Mouse (Mus musculus) myocyte (in vitro differentiated cells): Measurements from ENCODE around the gene Map2k5. TPM values are rescaled to one million over a fixed set of nuclear protein-coding genes. Genes with fewer than 3 reads are reported as not detected.

Experiments used
- H3K27me3 ChIP-seq: one replicate; pipeline ENCODE4 v1.6.1; 2011; ENCODE audit not compliant: control insufficient read depth, insufficient read depth, insufficient read length
- H3K36me3 ChIP-seq: one replicate; pipeline ENCODE4 v1.6.1; 2011; ENCODE audit not compliant: control insufficient read depth, insufficient read depth
- H3K4me2 ChIP-seq: one replicate; pipeline ENCODE4 v1.6.1; 2011; ENCODE audit warnings: low read depth, control low read depth
- H3K4me3 ChIP-seq: one replicate; pipeline ENCODE4 v1.5.1; 2011; ENCODE audit warnings: mild to moderate bottlenecking, control low read depth, moderate library complexity
- H3K79me2 ChIP-seq: one replicate; pipeline ENCODE4 v1.6.1; 2011; ENCODE audit not compliant: control insufficient read depth, insufficient read depth
- H3ac ChIP-seq: one replicate; pipeline ENCODE4 v1.6.1; 2011; ENCODE audit not compliant: control insufficient read depth, insufficient read length
- CEBPB ChIP-seq: IDR thresholded peaks from 2 replicates; pipeline ENCODE4 v1.6.1; 2011; ENCODE audit warnings: mild to moderate bottlenecking, moderate library complexity; ENCODE audit not compliant: poor library complexity, insufficient read depth, severe bottlenecking
- E2F4 ChIP-seq: IDR thresholded peaks from one replicate; pipeline ENCODE4 v1.6.1; 2011; ENCODE audit warnings: mild to moderate bottlenecking, control low read depth, moderate library complexity; ENCODE audit not compliant: insufficient read depth
- MAX ChIP-seq: IDR thresholded peaks from one replicate; pipeline ENCODE4 v1.6.1; 2011; ENCODE audit warnings: low read depth, mild to moderate bottlenecking, control low read depth
- MYOD1 ChIP-seq, 3 experiments: IDR thresholded peaks; one replicate each; pipeline ENCODE4 v1.6.1; 2011; ENCODE audit warnings: control low read depth in 2 of 3, low read depth in 2 of 3, mild to moderate bottlenecking in 2 of 3, moderate library complexity in 1 of 3; ENCODE audit not compliant: insufficient read length in 2 of 3, control insufficient read depth in 1 of 3
- MYOG ChIP-seq, 3 experiments: IDR thresholded peaks; one replicate each; pipeline ENCODE4 v1.6.1; 2011; ENCODE audit warnings: control low read depth in 2 of 3, low read depth in 2 of 3, mild to moderate bottlenecking in 2 of 3; ENCODE audit not compliant: insufficient read length in 2 of 3, control insufficient read depth in 1 of 3, insufficient read depth in 1 of 3
- POLR2A ChIP-seq: IDR thresholded peaks from one replicate; pipeline ENCODE4 v1.6.1; 2011; ENCODE audit warnings: low read depth, mild to moderate bottlenecking, control low read depth, moderate library complexity; ENCODE audit not compliant: insufficient read length
- POLR2AphosphoS2 ChIP-seq: IDR thresholded peaks from one replicate; pipeline ENCODE4 v1.6.1; 2011; ENCODE audit warnings: low read depth, control low read depth; ENCODE audit not compliant: insufficient read length
- REST ChIP-seq: IDR thresholded peaks from one replicate; pipeline ENCODE4 v1.6.1; 2011; ENCODE audit warnings: mild to moderate bottlenecking, control low read depth, moderate library complexity; ENCODE audit not compliant: insufficient read depth, insufficient read length
- SRF ChIP-seq: IDR thresholded peaks from one replicate; pipeline ENCODE4 v1.6.1; 2011; ENCODE audit warnings: low read depth; ENCODE audit not compliant: control insufficient read depth, insufficient read length
- TCF12 ChIP-seq: IDR thresholded peaks from one replicate; pipeline ENCODE4 v1.6.1; 2011; ENCODE audit warnings: mild to moderate bottlenecking, control low read depth; ENCODE audit not compliant: poor library complexity, insufficient read depth, severe bottlenecking
- TCF3 ChIP-seq: IDR thresholded peaks from one replicate; pipeline ENCODE4 v1.6.1; 2011; ENCODE audit warnings: low read depth, control low read depth; ENCODE audit not compliant: insufficient read length
- USF1 ChIP-seq: IDR thresholded peaks from one replicate; pipeline ENCODE4 v1.6.1; 2011; ENCODE audit warnings: low read depth, mild to moderate bottlenecking, control low read depth, moderate library complexity
- polyA plus RNA-seq: library from polyadenylated mRNA; unstranded; fragments of >200 nt; fragmentation: generic; extraction: Trizol; gene quantifications from one replicate; pipeline ENCODE4 v1.2.1, GENCODE M21; 2012; ENCODE audit warnings: missing spikeins

Gene Map2k5
- 17.7 TPM for polyA plus RNA-seq

- H3K36me3 ChIP-seq, result peaks cover 8% of the 10 kb centered on the region
- peak within 1 kb of the TSS; percentile 86 for H3ac ChIP-seq
- peak within 1 kb of the TSS; percentile 86 for H3K4me3 ChIP-seq
- no peaks in the 10 kb centered on the region for H3K27me3 ChIP-seq
- H3K4me2 ChIP-seq, result peak within 1 kb of the TSS; percentile 90
- H3K79me2 ChIP-seq, result peaks cover 23% of the 10 kb centered on the region
- peak in 1 of 3 experiments; percentile 6 for TF ChIP-seq MYOG (IDR thresholded peaks at IDR 0.05; ENCODE audit: control insufficient read depth in 1 of 3, insufficient read depth in 1 of 3, insufficient read length in 2 of 3, low read depth in 2 of 3)
- TF ChIP-seq TCF3, result no peak
- no peak for TF ChIP-seq MAX
- TF ChIP-seq POLR2A, result peak; percentile 82
- TF ChIP-seq POLR2AphosphoS2, result peak; percentile 50
Observed at GRCm38 (mm10) chr9:63377270-63378142, at the start of gene Map2k5. Map2k5 (minus strand) TSS chr9:63377902.

GRCm38 (mm10) chr9:63421096-63421736 is 43.5 kb upstream of the Map2k5 start:
- Histone ChIP-seq H3K4me3 (no peak overlapping the region), H3ac (no peak overlapping the region)

GRCm38 (mm10) chr9:63420396-63420795 is 42.7 kb upstream of the Map2k5 start:
- TF ChIP-seq POLR2AphosphoS2, result no peak
- TF ChIP-seq REST, result no peak
- no peak for TF ChIP-seq E2F4
- TF ChIP-seq MYOD1 (IDR thresholded peaks at IDR 0.05; ENCODE audit: control insufficient read depth in 1 of 3, insufficient read length in 2 of 3, low read depth in 2 of 3), result no peak
- no peak for TF ChIP-seq USF1
- no peak for TF ChIP-seq TCF12
- no peak for TF ChIP-seq POLR2A
- no peak for TF ChIP-seq MAX
- TF ChIP-seq SRF, result no peak
- no peak for TF ChIP-seq MYOG (IDR thresholded peaks at IDR 0.05; ENCODE audit: control insufficient read depth in 1 of 3, insufficient read depth in 1 of 3, insufficient read length in 2 of 3, low read depth in 2 of 3)
- no peak overlapping the region for H3K4me2 ChIP-seq
- H3ac ChIP-seq, result no peak overlapping the region
- no peaks in the 10 kb centered on the region for H3K36me3 ChIP-seq
- H3K27me3 ChIP-seq, result no peaks in the 10 kb centered on the region
- no peaks in the 10 kb centered on the region for H3K79me2 ChIP-seq
- H3K4me3 ChIP-seq, result no peak overlapping the region

More at GRCm38 (mm10) chr9:63421096-63421736, 43.5 kb upstream of the Map2k5 start:
- TF ChIP-seq CEBPB, result no peak
- Histone ChIP-seq H3K27me3 (no peaks in the 10 kb centered on the region), H3K36me3 (no peaks in the 10 kb centered on the region), H3K79me2 (no peaks in the 10 kb centered on the region), H3K4me2 (peak overlapping the region; percentile 27)

- no peak overlapping the region for H3ac ChIP-seq
- no peaks in the 10 kb centered on the region for H3K36me3 ChIP-seq
- no peak for TF ChIP-seq REST
- no peak for TF ChIP-seq POLR2AphosphoS2
- TF ChIP-seq CEBPB, result no peak
- TF ChIP-seq MAX, result no peak
- no peak for TF ChIP-seq E2F4
- no peak for TF ChIP-seq USF1
- no peak for TF ChIP-seq SRF
- TF ChIP-seq TCF3, result no peak
- no peak for TF ChIP-seq POLR2A
- TF ChIP-seq TCF12, result no peak
- TF ChIP-seq MYOG (IDR thresholded peaks at IDR 0.05; ENCODE audit: control insufficient read depth in 1 of 3, insufficient read depth in 1 of 3, insufficient read length in 2 of 3, low read depth in 2 of 3), result no peak
- TF ChIP-seq MYOD1 (IDR thresholded peaks at IDR 0.05; ENCODE audit: control insufficient read depth in 1 of 3, insufficient read length in 2 of 3, low read depth in 2 of 3), result no peak
- no peaks in the 10 kb centered on the region for H3K27me3 ChIP-seq
- H3K4me3 ChIP-seq, result peak overlapping the region; percentile 76
- H3K79me2 ChIP-seq, result peaks cover 36% of the 10 kb centered on the region
- no peak overlapping the region for H3K4me2 ChIP-seq
Observed at GRCm38 (mm10) chr9:63400176-63400575, 22.5 kb upstream of the Map2k5 start.

- peak overlapping the region; percentile 73 for H3ac ChIP-seq
- H3K79me2 ChIP-seq, result peaks cover 36% of the 10 kb centered on the region
- no peaks in the 10 kb centered on the region for H3K27me3 ChIP-seq
- TF ChIP-seq TCF3 (no peak), POLR2A (no peak), POLR2AphosphoS2 (no peak), MYOG (IDR thresholded peaks at IDR 0.05; ENCODE audit: control insufficient read depth in 1 of 3, insufficient read depth in 1 of 3, insufficient read length in 2 of 3, low read depth in 2 of 3) (no peak), REST (no peak), SRF (no peak), MYOD1 (IDR thresholded peaks at IDR 0.05; ENCODE audit: control insufficient read depth in 1 of 3, insufficient read length in 2 of 3, low read depth in 2 of 3) (no peak), MAX (no peak), TCF12 (no peak), E2F4 (no peak), CEBPB (no peak), USF1 (no peak)
- H3K36me3 ChIP-seq, result no peaks in the 10 kb centered on the region
- peak overlapping the region; percentile 76 for H3K4me3 ChIP-seq
- peak overlapping the region; percentile 84 for H3K4me2 ChIP-seq
Observed at GRCm38 (mm10) chr9:63399463-63399815, 21.7 kb upstream of the Map2k5 start.
